Mouse (Mus musculus): ENCODE measurements at regions not wholly inside any gene's neighbourhood (a gene's known extent, or its start where the extent isn't known, plus 50 kb on each side); places are given as distances from the start of the nearest gene placed in this dataset.
"Not testable (repeated sequence)": the region's sequence is repeated elsewhere in the genome, so short reads cannot be mapped to it uniquely, and the experiment has no call there.

DNA sequence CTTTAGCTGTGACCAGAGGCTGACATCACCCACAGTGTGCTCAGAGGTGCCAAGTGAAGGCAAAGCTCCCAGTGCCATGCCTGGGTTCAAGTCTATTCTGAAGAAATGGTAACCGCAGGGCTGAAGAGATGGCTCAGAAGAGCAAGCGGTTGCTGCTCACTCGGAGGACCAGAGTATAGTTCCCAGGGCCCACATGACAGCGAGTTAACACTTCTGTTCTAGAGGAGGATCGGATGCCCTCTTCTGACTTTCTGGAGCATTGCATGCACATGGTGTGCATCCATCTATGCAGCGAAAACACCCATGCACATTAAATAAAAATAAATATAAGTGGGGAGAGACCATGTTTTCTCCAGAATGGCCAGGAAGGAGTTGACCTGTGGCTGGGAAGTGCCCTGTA is 209.5 kb downstream of the Sorl1 start:
- CTCF ChIA-PET: no interaction called here

DNA sequence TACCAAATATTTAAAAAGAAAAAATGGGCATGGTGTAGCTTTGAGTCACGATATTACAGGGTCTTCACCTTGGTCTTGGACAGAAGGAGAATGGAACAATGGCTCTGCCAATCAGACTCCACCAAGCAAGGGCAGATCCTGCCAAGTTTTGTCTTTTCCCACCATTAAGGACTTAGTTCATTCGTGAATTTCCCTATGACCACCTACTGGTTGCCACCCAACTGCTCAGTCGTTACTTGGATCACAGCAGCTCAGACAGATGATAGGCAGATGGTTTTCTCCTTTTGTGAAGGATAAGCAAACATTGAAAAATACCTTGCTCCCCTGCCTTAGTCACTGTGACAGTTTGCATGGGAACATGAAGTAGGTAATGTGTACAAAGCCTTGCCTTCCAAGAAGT is 210.2 kb downstream of the Sorl1 start:
- CTCF ChIA-PET: no interaction called here

DNA sequence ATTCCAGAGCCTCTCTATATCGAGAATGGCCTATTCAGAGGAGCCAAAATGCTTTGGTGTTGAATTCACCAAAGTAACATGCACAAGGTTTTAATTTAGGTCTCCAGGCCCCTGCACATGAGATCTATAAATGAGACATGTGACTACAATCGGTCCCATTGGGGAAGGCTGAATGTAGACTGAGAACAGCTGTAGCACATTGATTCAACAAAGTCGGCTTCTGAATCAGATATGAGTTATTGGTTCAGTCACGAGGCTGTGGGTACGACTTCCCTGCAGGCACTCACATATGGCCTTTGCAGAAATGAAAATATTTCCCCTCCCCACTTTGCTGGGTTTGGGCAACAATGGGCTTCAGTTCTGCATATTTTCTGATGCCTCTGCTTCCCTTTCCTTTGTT is 211.6 kb downstream of the Sorl1 start:
- CTCF ChIA-PET: no interaction called here

- CTCF ChIA-PET: interaction anchor here (0.5 kb wide), 1 partner anchor 19 kb away, joined by 7 read pairs; no protein-coding TSS in a partner anchor
Observed at GRCm38 (mm10) chr9:41900606-41900974, 223.5 kb downstream of the Sorl1 start.

DNA sequence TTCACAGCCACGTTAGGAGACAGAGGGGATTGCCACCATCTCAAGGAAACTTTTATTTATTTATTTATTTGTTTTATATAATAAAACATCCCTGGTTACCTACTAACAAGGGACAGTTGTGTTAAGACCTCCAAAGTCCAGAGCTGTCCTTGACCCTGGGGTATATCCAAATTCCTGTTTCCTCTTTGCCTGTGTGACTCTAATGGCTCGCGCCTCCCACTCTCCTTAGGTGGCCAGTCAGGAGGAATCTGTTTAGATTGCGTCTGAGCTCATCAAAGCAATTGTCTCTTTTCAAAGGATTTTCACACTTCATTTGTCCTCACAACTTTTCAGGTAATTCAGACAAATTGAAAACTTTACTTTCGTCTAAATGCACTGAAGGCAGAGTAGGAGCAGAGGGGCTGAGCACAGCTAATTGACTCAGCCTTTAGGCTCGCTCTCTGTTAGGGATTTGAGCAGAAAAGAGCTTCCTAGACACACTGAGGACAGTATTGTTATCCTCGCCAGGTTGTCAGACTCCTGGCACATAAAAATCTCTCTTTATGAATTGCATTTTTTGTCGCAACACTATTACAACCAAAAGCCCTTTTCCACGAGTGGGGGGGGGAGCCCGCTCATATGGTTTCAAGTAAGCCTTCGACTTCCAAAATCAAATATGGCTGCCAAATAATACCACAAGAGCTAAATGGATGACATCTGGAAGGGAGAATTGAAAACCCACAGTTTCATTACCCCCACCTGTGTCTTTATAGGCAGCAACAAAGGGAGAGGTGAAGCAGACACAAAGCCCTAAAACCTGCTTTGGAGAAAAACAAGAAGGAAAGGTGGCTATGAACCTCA is 224.1 kb downstream of the Sorl1 start:
- CTCF ChIA-PET: no interaction called here

GRCm38 (mm10) chr9:41895106-41895505 is 229.0 kb downstream of the Sorl1 start:
- CTCF ChIA-PET: no interaction called here

- CTCF ChIA-PET: no interaction called here
Observed at GRCm38 (mm10) chr9:41892841-41893240, 231.3 kb downstream of the Sorl1 start.

- CTCF ChIA-PET: interaction anchor here (0.7 kb wide), 1 partner anchor 448 kb away, joined by 6 read pairs; no protein-coding TSS in a partner anchor
Observed at GRCm38 (mm10) chr9:41891206-41891605, 232.9 kb downstream of the Sorl1 start.

- CTCF ChIA-PET: no interaction called here
Observed at GRCm38 (mm10) chr9:41890273-41891141, 233.6 kb downstream of the Sorl1 start.

GRCm38 (mm10) chr9:41889568-41890272 is 234.4 kb downstream of the Sorl1 start:
- CTCF ChIA-PET: no interaction called here

DNA sequence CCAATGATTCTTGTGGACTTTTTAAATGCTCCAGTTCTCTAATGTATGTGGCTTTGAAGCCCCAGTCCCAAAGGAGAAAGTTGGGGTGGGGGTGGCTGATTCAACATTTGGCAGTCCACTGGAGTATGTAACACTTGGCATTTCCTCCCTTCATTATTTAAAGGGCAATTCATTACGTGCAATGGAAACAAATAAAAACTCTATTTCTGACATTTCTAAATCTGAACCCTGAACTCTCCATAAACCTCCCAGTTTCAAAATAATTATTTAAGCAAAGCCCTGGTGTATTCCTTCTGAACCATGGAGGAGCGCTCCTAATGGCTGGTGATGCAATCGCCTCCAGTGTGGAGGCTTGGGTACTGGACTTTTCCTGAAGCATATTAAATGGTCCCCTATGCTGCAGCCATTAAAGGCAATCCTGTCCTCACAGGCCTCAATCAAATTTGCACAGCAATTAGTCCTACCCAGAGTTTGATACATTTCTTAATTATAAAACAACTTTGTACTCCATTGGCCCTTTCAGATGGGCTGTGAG is 235.4 kb downstream of the Sorl1 start:
- CTCF ChIA-PET: no interaction called here

GRCm38 (mm10) chr9:41886456-41886855 is 237.6 kb downstream of the Sorl1 start:
- CTCF ChIA-PET: not testable (repeated sequence)

DNA sequence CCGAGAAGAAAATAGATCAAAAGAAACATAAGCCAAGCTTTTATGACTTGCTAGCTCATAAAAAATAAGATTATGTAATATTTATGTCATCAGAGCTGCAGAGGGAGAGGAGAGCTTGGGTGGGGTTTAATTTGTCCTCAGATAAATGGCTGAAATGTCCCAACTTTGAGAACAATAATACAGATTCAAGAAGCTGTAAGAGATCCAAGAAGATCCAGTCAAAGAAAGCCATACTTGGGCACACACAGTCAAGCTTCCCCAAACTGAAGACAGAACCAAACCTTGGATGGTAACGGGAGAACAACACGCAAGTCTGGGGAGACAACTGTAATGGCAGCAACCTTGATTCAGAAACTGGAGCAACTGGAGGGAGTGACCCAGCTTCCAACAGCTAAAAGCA is 243.6 kb downstream of the Sorl1 start:
- CTCF ChIA-PET: no interaction called here

- CTCF ChIA-PET: interaction anchor here (0.8 kb wide), 1 partner anchor 505 kb away, joined by 5 read pairs; no protein-coding TSS in a partner anchor
Observed at GRCm38 (mm10) chr9:41879080-41879479, 245.0 kb downstream of the Sorl1 start.

DNA sequence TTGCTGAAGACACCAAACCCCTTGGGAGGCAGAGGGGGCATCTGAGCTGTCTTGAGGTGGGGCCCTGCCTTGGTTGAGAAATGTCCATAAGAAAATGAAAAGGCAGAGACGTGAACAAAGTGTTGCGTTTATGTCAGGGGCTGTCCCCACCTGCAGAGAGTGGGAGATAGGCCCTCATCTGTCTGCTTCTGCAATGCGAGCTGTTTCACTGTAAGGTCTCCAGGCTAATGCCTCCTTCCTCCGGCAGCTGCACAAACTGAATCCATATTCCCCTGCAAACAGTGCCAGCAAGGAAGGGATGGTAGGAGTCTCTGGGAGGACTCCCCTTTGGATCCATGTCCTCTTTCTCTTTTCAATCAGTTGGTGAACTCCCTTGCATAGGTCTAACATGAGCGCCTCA is 263.0 kb downstream of the Sorl1 start:
- CTCF ChIA-PET: no interaction called here

GRCm38 (mm10) chr9:41860681-41861080 is 263.4 kb downstream of the Sorl1 start:
- CTCF ChIA-PET: no interaction called here

DNA sequence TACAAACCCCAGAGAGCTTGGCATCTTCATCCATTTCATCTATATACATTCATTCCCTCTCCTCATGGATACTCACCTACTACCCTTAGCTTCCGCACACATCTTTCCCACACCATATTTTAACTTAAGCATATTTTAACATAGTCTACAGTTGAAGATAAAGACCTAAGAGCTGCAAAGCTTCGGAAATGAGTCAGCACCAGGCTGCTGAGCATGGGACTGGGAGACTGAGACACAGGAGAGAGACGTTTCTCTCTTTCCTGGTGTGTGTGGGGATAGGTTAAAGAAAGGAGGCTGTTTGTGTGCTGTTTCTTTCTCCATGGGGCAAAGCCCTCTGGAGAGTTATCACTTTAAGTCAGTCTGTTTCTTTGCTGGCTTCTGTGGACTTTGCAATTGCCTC is 264.3 kb downstream of the Sorl1 start:
- CTCF ChIA-PET: no interaction called here

DNA sequence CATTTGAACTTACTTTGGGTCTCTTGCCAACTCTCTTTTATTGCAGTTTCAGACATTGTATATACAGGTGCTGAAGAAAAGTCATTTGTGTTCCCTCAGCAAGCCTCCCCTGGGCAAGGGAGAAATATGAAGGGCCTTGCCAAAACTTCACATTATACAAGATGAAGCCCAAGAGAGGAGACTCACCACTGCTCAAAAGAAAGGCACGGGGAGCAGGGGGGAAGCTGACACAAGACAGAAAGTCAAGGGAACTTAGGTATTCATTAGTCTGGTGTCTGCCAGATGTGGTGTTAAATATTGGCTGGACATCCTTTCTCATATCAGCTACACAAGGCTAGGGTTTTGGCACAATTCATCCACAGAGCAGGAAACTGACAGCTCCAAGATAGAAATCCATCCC is 272.0 kb downstream of the Sorl1 start:
- CTCF ChIA-PET: no interaction called here

GRCm38 (mm10) chr9:41849628-41850326 is 274.3 kb downstream of the Sorl1 start:
- CTCF ChIA-PET: no interaction called here

- CTCF ChIA-PET: no interaction called here
Observed at GRCm38 (mm10) chr9:41844616-41845015, 279.5 kb downstream of the Sorl1 start.

Data from spleen, embryonic (tissue).